ENCODE assay signal across 14 mouse cellular contexts in the genomic region with DNA sequence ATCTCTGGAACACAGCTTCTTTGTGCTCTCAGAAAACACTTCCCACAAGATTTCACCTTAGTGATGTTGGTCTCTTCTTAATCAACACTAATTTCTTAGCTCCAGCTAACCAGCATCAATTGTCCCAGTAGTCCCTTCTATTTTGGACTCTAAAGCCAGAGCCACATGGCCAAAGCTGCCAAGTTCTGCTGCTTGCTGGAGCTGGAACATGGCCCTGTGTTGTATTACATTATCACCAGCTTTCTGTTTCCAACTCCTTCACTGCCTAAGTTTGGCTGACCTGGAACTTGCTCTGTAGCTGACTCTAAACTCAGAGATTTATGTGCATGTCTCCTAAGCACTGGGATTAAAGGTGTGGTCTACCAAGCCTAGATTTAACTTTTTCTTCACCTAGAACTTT. TPM values are rescaled to one million over a fixed set of nuclear protein-coding genes. Genes with fewer than 3 reads are reported as not detected.
"Had no signal": no experiment of that assay in that cellular context is flagged by ENCODE, and none has a peak within 500 bp of the region (broad histone marks: within the 10 kb centered on the region; RNA-seq: fewer than 3 reads in every experiment).

No protein-coding gene starts in this region.

RNA-seq across cellular contexts. Expression of a gene that starts 5.0 kb away (rescaled TPM):
- total RNA-seq: gastrocnemius, adult 8-10 months; gastrocnemius, postnatal 14 days; gastrocnemius, postnatal 36 days; heart, adult 2 months; heart, postnatal 25 days; hematopoietic stem cell, adult 5-6 weeks; hindbrain, postnatal 0 days; left cerebral cortex, adult 18-20 months; liver, adult 2 months had no signal
- polyA plus RNA-seq: heart, adult 2 months; heart, embryonic 11.5 days; kidney, adult 2 months; large intestine, adult 2 months; liver, adult 2 months; liver, embryonic 14.5 days; liver, embryonic 16.5 days had no signal
